Mouse (Mus musculus): ENCODE results near the gene Golga1.

DNA sequence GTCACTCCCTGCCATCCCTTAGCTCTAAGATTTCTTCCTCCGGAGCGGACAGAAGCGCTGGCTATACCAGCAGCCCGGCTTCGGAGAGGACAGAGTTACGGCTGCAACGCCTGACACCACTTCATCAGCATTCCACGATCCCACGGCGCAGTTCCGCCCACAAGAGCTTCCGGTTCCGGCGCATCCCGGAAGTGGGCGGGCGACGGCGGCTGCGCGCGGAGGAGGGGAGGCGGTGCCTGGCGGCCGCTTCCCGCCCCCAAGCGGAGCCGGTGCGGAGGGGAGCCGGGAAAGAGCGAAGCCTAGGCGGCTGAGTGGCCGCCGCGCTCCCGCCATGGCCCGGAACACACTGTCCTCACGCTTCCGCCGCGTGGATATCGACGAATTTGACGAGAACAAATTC is 57.5 kb downstream of the Golga1 start:
- TF ChIP-seq CTCF (IDR thresholded peaks at IDR 0.05; ENCODE audit: extremely low read depth, insufficient read depth, insufficient read length, insufficient replicate concordance) (no peak), POLR2A (IDR thresholded peaks at IDR 0.05; ENCODE audit: low read depth, low read length) (peak; percentile 46; the same call in 1 of the 2 replicates)
